Mouse (Mus musculus): ENCODE data around the gene Med12l.

DNA sequence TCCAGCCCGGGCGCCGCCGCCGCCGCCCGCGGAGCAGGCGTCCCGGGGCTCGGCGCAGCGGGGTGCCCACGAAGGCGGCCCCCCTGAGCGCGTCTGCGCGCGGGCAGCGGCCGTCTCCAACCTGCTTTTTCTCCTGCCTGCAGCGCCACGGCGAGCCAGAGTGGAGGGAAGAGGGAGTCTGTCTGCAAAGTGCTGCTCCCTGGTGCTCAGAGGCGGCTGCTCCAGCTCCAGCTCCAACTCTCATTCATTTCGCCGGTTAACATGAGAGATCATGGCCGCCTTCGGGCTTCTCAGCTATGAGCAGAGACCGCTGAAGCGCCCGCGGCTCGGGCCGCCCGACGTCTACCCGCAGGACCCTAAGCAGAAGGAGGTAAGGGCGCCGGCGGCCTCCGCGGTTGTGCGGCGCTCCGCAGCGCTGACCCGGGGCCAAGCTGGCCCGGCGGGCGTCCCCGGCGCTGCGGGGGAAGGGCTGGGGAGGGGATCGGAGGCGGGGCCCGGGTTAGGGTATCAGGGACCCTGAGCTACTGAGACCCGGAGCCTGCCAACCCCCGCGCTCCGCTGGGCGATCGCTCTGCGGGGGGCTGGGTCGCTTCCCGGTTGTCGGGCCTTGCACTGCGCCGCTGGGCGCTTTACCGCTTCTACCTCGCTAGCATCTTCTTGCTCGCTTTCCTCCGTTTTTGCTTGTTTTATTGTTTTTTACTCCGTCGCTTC lies 1.3 kb downstream of the Med12l start:
- peak; percentile 58 for TF ChIP-seq CTCF (IDR thresholded peaks at IDR 0.05; ENCODE audit: low read depth)
- TF ChIP-seq EP300 (IDR thresholded peaks at IDR 0.05; ENCODE audit: low read depth): no peak
